Mouse (Mus musculus): ENCODE measurements around the gene Mogat2.

GRCm38 (mm10) chr7:99236888-99237660 is 1.3 kb downstream of the Mogat2 start:
- TF ChIP-seq CTCF (IDR thresholded peaks at IDR 0.05; ENCODE audit: borderline replicate concordance, extremely low read depth, insufficient read depth, insufficient read length) (no peak), POLR2A (IDR thresholded peaks at IDR 0.05; ENCODE audit: borderline replicate concordance, extremely low read depth, insufficient read depth, insufficient read length, poor library complexity, severe bottlenecking) (no peak)

Measured in brain, embryonic 14.5 days (tissue).